Mouse (Mus musculus): ENCODE data around the gene Maz.

Maz gene

DNA sequence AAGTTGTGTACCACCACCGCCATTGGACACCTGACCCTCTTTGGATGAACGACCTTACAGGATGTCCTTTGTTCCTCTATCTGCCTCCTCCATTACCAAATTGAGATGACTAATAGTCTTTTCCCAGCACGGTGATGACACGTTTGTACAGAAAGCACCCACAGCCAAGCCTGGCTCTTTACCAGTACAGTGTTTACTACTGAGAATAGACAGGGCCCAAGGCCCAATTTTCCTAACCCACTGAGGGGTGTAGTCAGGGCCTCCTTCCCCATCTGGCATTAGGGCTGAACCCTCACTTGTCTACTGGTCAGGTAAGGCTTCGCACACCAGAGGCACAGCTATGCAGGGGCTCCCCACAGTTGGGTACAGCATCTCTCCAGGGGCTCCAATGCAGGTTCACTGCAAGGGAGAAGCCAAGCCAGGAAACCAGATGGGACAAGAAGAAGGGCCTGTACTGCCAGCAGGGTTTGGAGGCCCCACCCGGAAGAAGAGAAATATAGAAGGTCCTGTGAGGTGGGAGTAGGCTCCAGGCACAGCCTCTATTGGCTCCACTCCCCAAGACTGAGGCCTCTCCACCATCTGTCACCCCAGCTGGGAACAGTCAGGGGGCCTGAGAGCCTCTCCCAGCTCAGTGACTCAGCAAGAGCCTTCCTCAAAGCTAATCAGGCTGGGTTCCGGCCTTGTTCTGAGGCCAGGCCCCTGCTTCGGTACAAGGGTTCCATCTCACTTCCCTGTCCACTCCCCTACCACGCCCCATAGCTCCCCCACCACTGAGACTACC lies 18.4 kb downstream of the Maz start:
- DNase-seq (ENCODE audit: low spot score), result peak; percentile 48

- DNase-seq (ENCODE audit: low spot score), result no peak
These were observed 19.4 kb downstream of the Maz start for GRCm38 (mm10) chr7:127007313-127008024.

DNA sequence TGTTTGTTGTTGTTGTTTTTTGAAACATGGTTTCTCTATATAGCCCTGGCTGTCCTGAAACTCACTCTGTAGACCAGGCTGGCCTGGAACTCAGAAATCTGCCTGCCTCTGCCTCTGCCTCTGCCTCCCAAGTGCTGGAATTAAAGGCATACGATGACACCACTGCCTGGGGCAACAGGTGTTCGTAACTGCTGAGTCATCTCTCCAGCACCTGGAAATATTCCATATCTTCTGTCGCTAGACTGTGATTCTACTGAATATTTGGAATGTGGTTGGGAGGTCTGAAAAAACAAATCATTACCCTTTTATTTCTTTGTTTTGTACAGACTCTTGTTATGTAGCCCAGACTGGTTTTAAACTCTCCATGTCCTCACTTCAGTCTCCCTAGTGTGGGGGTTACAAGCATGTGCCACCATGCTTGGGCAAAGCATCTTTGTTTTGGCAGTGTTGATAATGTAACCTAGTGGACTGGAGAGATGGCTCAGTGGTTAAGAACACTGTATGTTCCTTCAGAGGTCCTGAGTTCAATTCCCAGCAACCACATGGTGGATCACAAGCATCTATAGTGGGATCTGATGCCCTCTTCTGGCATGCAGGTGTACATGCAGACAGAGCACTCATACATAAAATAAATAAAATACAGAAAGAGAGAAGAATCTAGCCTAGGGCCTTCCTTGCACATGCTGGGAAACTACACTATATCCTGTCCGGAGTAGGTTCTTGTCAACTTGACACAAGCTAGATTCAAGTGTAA lies 22.5 kb downstream of the Maz start:
- DNase-seq (ENCODE audit: low spot score), result no peak

- DNase-seq (ENCODE audit: low spot score), result no peak
These were observed 23.2 kb downstream of the Maz start for GRCm38 (mm10) chr7:127003620-127004019.

- DNase-seq (ENCODE audit: low spot score), result no peak
These were observed 27.3 kb downstream of the Maz start for GRCm38 (mm10) chr7:126999568-126999967.

DNA sequence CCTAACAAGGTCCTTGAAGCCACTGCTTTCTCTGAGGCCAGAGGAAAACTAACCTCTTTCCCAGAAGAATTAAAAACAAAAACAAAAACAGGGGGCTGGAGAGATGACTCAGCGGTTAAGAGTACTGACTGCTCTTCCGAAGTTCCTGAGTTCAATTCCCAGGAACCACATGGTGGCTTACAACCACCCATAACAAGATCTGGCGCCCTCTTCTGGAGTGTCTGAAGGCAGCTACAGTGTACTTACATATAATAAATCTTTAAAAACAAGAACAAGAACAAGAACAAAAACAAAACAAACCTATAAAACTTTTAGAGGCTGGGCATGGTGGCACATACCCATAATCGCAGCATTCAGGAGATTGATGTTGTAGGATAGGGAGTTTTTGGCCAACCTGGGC lies 30.4 kb downstream of the Maz start:
- DNase-seq (ENCODE audit: low spot score), result no peak

GRCm38 (mm10) chr7:126988816-126989215 lies 38.0 kb downstream of the Maz start:
- no peak for DNase-seq (ENCODE audit: low spot score)

GRCm38 (mm10) chr7:126986319-126986718 lies 40.5 kb downstream of the Maz start:
- peak; percentile 21 for DNase-seq (ENCODE audit: low spot score)

GRCm38 (mm10) chr7:126984667-126985444 lies 42.0 kb downstream of the Maz start:
- no peak for DNase-seq (ENCODE audit: low spot score)

GRCm38 (mm10) chr7:126983113-126983512 lies 43.7 kb downstream of the Maz start:
- DNase-seq (ENCODE audit: low spot score), result no peak

DNA sequence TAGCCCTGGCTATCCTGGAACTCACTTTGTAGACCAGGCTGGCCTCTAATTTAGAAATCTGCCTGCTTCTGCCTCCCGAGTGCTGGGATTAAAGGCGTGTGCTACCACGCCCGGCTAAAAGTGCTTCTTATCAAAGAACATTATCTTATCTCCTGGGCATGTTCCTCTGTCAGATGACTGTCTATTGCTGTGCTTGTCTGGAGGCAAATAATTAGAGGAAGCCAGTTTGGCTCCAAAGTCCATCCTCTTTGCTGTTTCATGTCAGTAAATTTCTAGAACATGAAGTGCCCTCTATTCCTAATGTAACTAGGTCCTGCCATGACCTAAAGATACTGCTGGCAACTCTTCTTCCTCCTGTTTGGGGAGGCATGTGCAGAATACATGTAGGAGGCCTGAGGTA lies 44.8 kb downstream of the Maz start:
- no peak for DNase-seq (ENCODE audit: low spot score)

DNA sequence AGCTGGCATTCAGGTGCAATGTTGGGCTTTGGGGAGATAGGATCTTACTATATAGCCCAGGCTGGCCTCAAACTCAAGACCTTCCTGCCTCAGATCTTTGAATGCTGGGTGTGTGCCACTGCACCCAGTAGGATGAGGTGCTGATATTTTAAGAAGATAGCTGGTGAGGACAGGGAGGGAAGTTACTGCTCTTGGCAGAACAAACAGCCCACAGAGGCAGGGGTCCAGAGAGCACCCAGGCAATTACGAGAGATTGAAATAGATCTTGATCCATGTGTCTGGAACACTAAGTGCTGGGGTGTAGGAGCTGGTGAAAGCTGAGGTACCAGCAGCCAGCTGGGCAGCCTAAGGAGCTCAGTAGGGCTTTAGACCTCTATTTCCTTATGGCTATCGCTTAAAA lies 45.2 kb downstream of the Maz start:
- no peak for DNase-seq (ENCODE audit: low spot score)

- no peak for DNase-seq (ENCODE audit: low spot score)
These were observed 48.0 kb downstream of the Maz start for GRCm38 (mm10) chr7:126978841-126979240.

GRCm38 (mm10) chr7:126976878-126977459 lies 49.9 kb downstream of the Maz start:
- DNase-seq (ENCODE audit: low spot score), result peak; percentile 14

DNA sequence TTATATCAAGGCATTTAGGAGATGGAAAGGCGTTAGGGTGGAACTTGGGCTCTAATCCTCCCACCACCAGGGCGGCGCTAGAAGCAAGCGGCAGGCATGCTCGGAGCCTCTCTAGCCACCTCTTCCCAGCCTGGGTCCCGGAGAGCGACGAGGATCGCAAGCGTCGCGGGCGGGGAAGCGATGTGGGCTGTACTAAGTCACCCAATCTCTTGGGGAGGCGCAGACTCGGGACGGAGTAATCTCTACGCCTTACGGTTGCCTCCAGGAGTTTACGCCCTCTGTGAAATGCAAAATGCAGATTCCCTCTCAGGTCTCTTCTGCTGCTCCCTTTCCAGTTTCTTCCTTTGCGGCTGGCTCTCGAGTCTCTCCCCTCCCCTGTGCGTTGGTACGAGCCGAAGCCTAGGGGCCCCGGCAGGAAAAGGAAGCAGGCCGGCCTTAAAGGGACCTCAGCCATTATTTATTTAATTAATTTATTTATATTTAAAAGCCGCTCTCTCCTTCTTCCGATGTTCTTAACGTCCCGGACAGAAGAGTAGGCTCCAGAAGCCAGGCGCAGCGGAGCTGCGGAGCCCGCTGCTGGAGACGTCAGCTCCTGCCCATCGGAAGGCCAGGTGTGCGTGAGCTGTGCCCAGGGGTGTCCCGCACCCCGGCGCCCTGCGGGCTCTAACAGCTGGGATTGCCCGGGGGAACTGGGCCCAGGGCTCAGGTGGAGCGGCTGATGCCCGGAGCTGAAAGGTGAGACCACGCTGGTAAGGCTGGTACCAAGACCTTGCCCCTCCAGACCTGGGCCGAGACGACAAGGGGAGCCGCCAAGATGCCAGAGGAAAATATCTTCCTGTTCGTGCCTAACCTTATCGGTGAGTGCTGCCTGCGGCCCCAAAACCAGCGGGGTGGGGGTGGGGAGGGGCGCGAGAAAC lies 50.6 kb downstream of the Maz start, which contains the start of gene Cdiptos:
Gene Cdiptos, minus strand, starts transcription at position 149 of the 917 bp plus-strand sequence.
- DNase-seq (ENCODE audit: low spot score), result peak; percentile 98

GRCm38 (mm10) chr7:126975893-126975949 lies 51.1 kb downstream of the Maz start, which contains the start of gene Cdipt:
Gene Cdipt, plus strand, starts transcription at chr7:126975914.
- no peak for DNase-seq (ENCODE audit: low spot score)

GRCm38 (mm10) chr7:126975493-126975892 lies 51.3 kb downstream of the Maz start:
- DNase-seq (ENCODE audit: low spot score), result peak; percentile 18
